In genomic region chr2:71056115-71056835, GRCm38 (mm10) we compare ENCODE assay signal across 8 mouse cellular contexts. TPM values are rescaled to one million over a fixed set of nuclear protein-coding genes. Genes with fewer than 3 reads are reported as not detected.
A peak's percentile ranks its signal among the peaks of the same experiment; 100 is the strongest.
DNase-seq lines count a peak whose midpoint lies in the region; ATAC-seq and TF ChIP-seq lines count a peak whose summit lies in the region.

No protein-coding gene starts in this region.

- H3K27me3 ChIP-seq in cerebellum, adult 2 months (ENCODE audit: control insufficient read depth, insufficient read depth, low read length): no peaks in the 10 kb centered on the region
- no peaks in the 10 kb centered on the region for H3K27me3 ChIP-seq in spleen, adult 2 months (ENCODE audit: control insufficient read depth, insufficient read depth, low read length)
- no peaks in the 10 kb centered on the region for H3K27me3 ChIP-seq in limb, embryonic 13.5 days
- H3K27me3 ChIP-seq in stomach, embryonic 16.5 days (ENCODE audit: control insufficient read depth, insufficient read depth, low read length): no peaks in the 10 kb centered on the region

- DNase-seq in cerebellum, adult 2 months: no peak
- no peak for DNase-seq in cerebellum, postnatal 25 days
- no peak for DNase-seq in spleen, adult 2 months (ENCODE audit: low read depth in 1 of 2, low spot score in 2 of 2)
- no peak for DNase-seq in spleen, adult 12 weeks (ENCODE audit: low spot score)
- DNase-seq in cerebellum, postnatal 4 days (ENCODE audit: low spot score in 2 of 2): no peak
- DNase-seq in left cerebral cortex, postnatal 25 days (ENCODE audit: low spot score in 2 of 2): no peak

- H3K4me1 ChIP-seq in cerebellum, adult 2 months (ENCODE audit: control insufficient read depth, insufficient read depth, low read length): no peaks in the 10 kb centered on the region
- peaks cover 2% of the 10 kb centered on the region for H3K4me1 ChIP-seq in spleen, adult 2 months (ENCODE audit: control insufficient read depth, insufficient read depth, insufficient read length)
- H3K4me1 ChIP-seq in limb, embryonic 13.5 days: peaks cover 10% of the 10 kb centered on the region
- peaks cover 5% of the 10 kb centered on the region; the same call in 1 of the 2 replicates for H3K4me1 ChIP-seq in stomach, embryonic 16.5 days (ENCODE audit: control insufficient read depth, insufficient read depth, low read length)

- intact Hi-C loops in left cerebral cortex, postnatal 25 days (cut with DNase I): no loop called here

- TF ChIP-seq CTCF in cerebellum, adult 2 months (IDR thresholded peaks at IDR 0.05; ENCODE audit: borderline replicate concordance, insufficient read depth, low read depth, low read length): no peak
- TF ChIP-seq CTCF in spleen, adult 2 months (IDR thresholded peaks at IDR 0.05; ENCODE audit: extremely low read depth, insufficient read depth, insufficient read length, insufficient replicate concordance): no peak

- no peaks in the 10 kb centered on the region for H3K9me3 ChIP-seq in limb, embryonic 13.5 days
- no peaks in the 10 kb centered on the region; the same call in 1 of the 2 replicates for H3K9me3 ChIP-seq in stomach, embryonic 16.5 days (replicated peaks; ENCODE audit: control insufficient read depth, low read length)

- H3K4me3 ChIP-seq in cerebellum, adult 2 months (replicated peaks; ENCODE audit: insufficient read depth, low read depth, low read length): peak overlapping the region; percentile 71
- peak overlapping the region; percentile 79 for H3K4me3 ChIP-seq in spleen, adult 2 months (ENCODE audit: extremely low read depth, insufficient read depth, insufficient read length)
- peak overlapping the region; percentile 87 for H3K4me3 ChIP-seq in limb, embryonic 13.5 days
- H3K4me3 ChIP-seq in stomach, embryonic 16.5 days (replicated peaks; ENCODE audit: low read length): peak overlapping the region; percentile 73

- ATAC-seq in limb, embryonic 13.5 days (ENCODE audit: low FRiP score, low read depth): no peak
- no peak for ATAC-seq in stomach, embryonic 16.5 days (ENCODE audit: insufficient read depth, low FRiP score)

- WGBS in cerebellum, adult 2 months: 9% methylated on average over 21 of the region's 21 CpGs
- 11% methylated on average over 21 of the region's 21 CpGs for WGBS in spleen, adult 2 months
- 10% methylated on average over 21 of the region's 21 CpGs for WGBS in limb, embryonic 13.5 days
- WGBS in stomach, embryonic 16.5 days: 11% methylated on average over 21 of the region's 21 CpGs

- peak overlapping the region; percentile 76 for H3K4me2 ChIP-seq in limb, embryonic 13.5 days (replicated peaks)
- peak overlapping the region; percentile 63 for H3K4me2 ChIP-seq in stomach, embryonic 16.5 days (ENCODE audit: low read depth, low read length)

- H3K27ac ChIP-seq in cerebellum, adult 2 months (ENCODE audit: insufficient read depth, low read length): peak overlapping the region; percentile 85
- H3K27ac ChIP-seq in spleen, adult 2 months (ENCODE audit: insufficient read depth, low read length): peak overlapping the region; percentile 96
- peak overlapping the region; percentile 94 for H3K27ac ChIP-seq in limb, embryonic 13.5 days
- H3K27ac ChIP-seq in stomach, embryonic 16.5 days (ENCODE audit: low read length): peak overlapping the region; percentile 97

- peaks cover 7% of the 10 kb centered on the region for H3K36me3 ChIP-seq in spleen, adult 2 months (ENCODE audit: control insufficient read depth, insufficient read depth, low read length)
- H3K36me3 ChIP-seq in limb, embryonic 13.5 days: peaks cover 12% of the 10 kb centered on the region
- H3K36me3 ChIP-seq in stomach, embryonic 16.5 days (ENCODE audit: control insufficient read depth, insufficient read depth, low read length): peaks cover 4% of the 10 kb centered on the region

- peak overlapping the region; percentile 87 for H3K9ac ChIP-seq in limb, embryonic 13.5 days
- H3K9ac ChIP-seq in stomach, embryonic 16.5 days (ENCODE audit: low read length): peak overlapping the region; percentile 87

- TF ChIP-seq POLR2A in cerebellum, adult 2 months (IDR thresholded peaks at IDR 0.05; ENCODE audit: borderline replicate concordance, insufficient read depth, low read length): no peak
- TF ChIP-seq POLR2A in spleen, adult 2 months (IDR thresholded peaks at IDR 0.05; ENCODE audit: low read depth, low read length): no peak

RNA-seq across cellular contexts. Expression of gene Mettl8, which starts 0.9 kb away (rescaled TPM):
- polyA plus RNA-seq in cerebellum, adult 2 months (2012; rRNA removed): 13.9 and 14.6 TPM in 2 replicates
- polyA plus RNA-seq in spleen, adult 2 months (2012; rRNA removed): 3.5 TPM in 2 replicates
- polyA plus RNA-seq in limb, embryonic 13.5 days (2015; fragmentation: Nextera tagmentation; extraction: Ambion mirVana): 14.1 and 14.3 TPM in 2 replicates
- 17.1 and 17.6 TPM in 2 replicates for polyA plus RNA-seq in stomach, embryonic 16.5 days (2015; fragmentation: Nextera tagmentation; extraction: Ambion mirVana)
- 10 to 100 TPM; 12.6 to 13.6 TPM for total RNA-seq in left cerebral cortex, postnatal 25 days (2021)

RNA-seq across cellular contexts. Expression of gene Dcaf17, which starts 1.1 kb away (rescaled TPM):
- polyA plus RNA-seq in cerebellum, adult 2 months (2012; rRNA removed): 7.4 and 9.2 TPM in 2 replicates
- polyA plus RNA-seq in spleen, adult 2 months (2012; rRNA removed): 2.8 and 2.9 TPM in 2 replicates
- 26.7 and 30.5 TPM in 2 replicates for polyA plus RNA-seq in limb, embryonic 13.5 days (2015; fragmentation: Nextera tagmentation; extraction: Ambion mirVana)
- 41.4 and 43.1 TPM in 2 replicates for polyA plus RNA-seq in stomach, embryonic 16.5 days (2015; fragmentation: Nextera tagmentation; extraction: Ambion mirVana)
- total RNA-seq in left cerebral cortex, postnatal 25 days (2021): 10 to 100 TPM; 11.6 to 16.9 TPM
